Mouse (Mus musculus) G1E (cell line): ENCODE results near the gene Fam185a. TPM values are rescaled to one million over a fixed set of nuclear protein-coding genes. Genes with fewer than 3 reads are reported as not detected.
A peak's percentile ranks its signal among the peaks of the same experiment; 100 is the strongest.

Experiments
- ATAC-seq: 2 replicates; pipeline ENCODE4 v1.8.0; 2016; ENCODE audit warnings: mild to moderate bottlenecking; ENCODE audit not compliant: insufficient number of reproducible peaks, poor library complexity, low FRiP score, severe bottlenecking; ENCODE audit errors: extremely low read depth
- DNase-seq: peaks from one replicate; pipeline ENCODE4 v3.0.0; 2012; ENCODE audit warnings: low spot score
- H3K27me3 ChIP-seq: 2 replicates; pipeline ENCODE4 v1.6.1; 2012; ENCODE audit warnings: mild to moderate bottlenecking, low read length, inconsistent platforms; ENCODE audit not compliant: insufficient read depth
- H3K36me3 ChIP-seq: replicated peaks from 2 replicates; pipeline ENCODE3; 2012; ENCODE audit warnings: mild to moderate bottlenecking, inconsistent platforms
- H3K4me1 ChIP-seq: 2 replicates; pipeline ENCODE4 v1.6.1; 2012; ENCODE audit warnings: low read depth, low read length, inconsistent platforms, mixed read lengths; ENCODE audit not compliant: insufficient read depth
- H3K4me3 ChIP-seq: 2 replicates; pipeline ENCODE4 v1.5.1; 2012; ENCODE audit warnings: low read depth, mild to moderate bottlenecking, inconsistent platforms, low read length, moderate library complexity, mixed read lengths
- H3K9me3 ChIP-seq: replicated peaks from 2 replicates; pipeline ENCODE4 v1.6.1; 2012; ENCODE audit warnings: inconsistent platforms
- CTCF ChIP-seq: IDR thresholded peaks from 2 replicates; pipeline ENCODE4 v1.5.1; 2012; ENCODE audit warnings: low read depth, low read length, inconsistent platforms, mixed read lengths
- GATA1 ChIP-seq: IDR thresholded peaks from 2 replicates; pipeline ENCODE4 v1.6.1; 2012; ENCODE audit warnings: borderline replicate concordance, low read length, inconsistent platforms, mixed read lengths
- GATA2 ChIP-seq: IDR thresholded peaks from 2 replicates; pipeline ENCODE4 v1.6.1; 2012; ENCODE audit warnings: low read depth, low read length, inconsistent platforms, borderline replicate concordance
- POLR2AphosphoS5 ChIP-seq: IDR thresholded peaks from 2 replicates; pipeline ENCODE4 v1.6.1; 2012; ENCODE audit warnings: low read depth, low read length, inconsistent platforms; ENCODE audit not compliant: insufficient replicate concordance
- TAL1 ChIP-seq: conservative IDR thresholded peaks from 2 replicates; pipeline ENCODE4 v1.6.1; 2012; ENCODE audit warnings: low read depth, low read length, inconsistent platforms, mixed read lengths
- polyA plus RNA-seq: library from polyadenylated mRNA; stranded (reverse); fragments of >175 nt; gene quantifications from 2 replicates; pipeline ENCODE4 v1.2.3, GENCODE M21; 2012
- total RNA-seq, 2 experiments: library from RNA; stranded (forward) in 1 of 2; stranded (reverse) in 1 of 2; fragments of 200-1000 nt in 1 of 2; fragments of >200 nt in 1 of 2; fragmentation: Nextera tagmentation in 1 of 2; gene quantifications; 2 replicates each; pipeline ENCODE4 v1.2.3; 2014 to 2017

Gene Fam185a
- total and polyA plus RNA-seq, 3 experiments: 2.3 to 11.1 (median 9.5) TPM

GRCm38 (mm10) chr5:21384252-21384960, 40.4 kb upstream of the Fam185a start:
- no peaks in the 10 kb centered on the region for H3K9me3 ChIP-seq
- DNase-seq (no peak), ATAC-seq (no peak)
- H3K4me3 ChIP-seq: no peak overlapping the region
- H3K27me3 ChIP-seq: peaks cover 12% of the 10 kb centered on the region
- TF ChIP-seq GATA2: no peak
- no peak for TF ChIP-seq GATA1
- TF ChIP-seq CTCF: no peak
- TF ChIP-seq TAL1: no peak
- no peak for TF ChIP-seq POLR2AphosphoS5
- no peaks in the 10 kb centered on the region for H3K36me3 ChIP-seq
- peaks cover 26% of the 10 kb centered on the region for H3K4me1 ChIP-seq

DNA sequence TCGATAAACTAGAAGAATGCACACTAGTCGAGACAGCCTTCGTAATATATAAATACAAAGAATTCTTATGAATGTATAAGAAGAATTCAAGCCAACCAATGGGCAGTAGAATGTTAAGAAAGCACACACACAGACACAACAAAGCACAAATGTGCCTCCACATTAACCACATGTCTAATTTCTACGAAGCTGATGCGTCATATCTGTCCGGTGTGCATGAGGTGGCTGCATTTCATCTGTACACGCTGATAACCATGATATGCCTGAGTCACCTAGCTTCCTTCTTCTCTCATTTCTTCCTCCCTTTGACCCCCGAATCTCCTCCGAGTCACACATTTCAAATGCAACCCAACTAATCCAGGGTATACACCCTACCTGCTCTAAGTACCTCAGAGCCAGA, 39.8 kb upstream of the Fam185a start:
- no peaks in the 10 kb centered on the region for H3K9me3 ChIP-seq
- ATAC-seq (peak; percentile 37; the same call in 1 of the 2 replicates), DNase-seq (no peak)
- TF ChIP-seq TAL1 (no peak), POLR2AphosphoS5 (no peak), GATA2 (no peak), CTCF (no peak), GATA1 (no peak)
- H3K36me3 ChIP-seq: no peaks in the 10 kb centered on the region
- H3K4me3 ChIP-seq: no peak overlapping the region
- peaks cover 12% of the 10 kb centered on the region for H3K27me3 ChIP-seq
- H3K4me1 ChIP-seq: peaks cover 26% of the 10 kb centered on the region

- Histone ChIP-seq H3K27me3 (peaks cover 12% of the 10 kb centered on the region), H3K4me1 (peaks cover 26% of the 10 kb centered on the region), H3K9me3 (no peaks in the 10 kb centered on the region), H3K4me3 (no peak overlapping the region), H3K36me3 (no peaks in the 10 kb centered on the region)
- DNase-seq (no peak), ATAC-seq (peak; percentile 51; the same call in 1 of the 2 replicates)
- TF ChIP-seq TAL1 (no peak), GATA2 (no peak), POLR2AphosphoS5 (no peak), CTCF (no peak), GATA1 (no peak)
Observed at GRCm38 (mm10) chr5:21386432-21386831, 38.3 kb upstream of the Fam185a start.

- DNase-seq (no peak), ATAC-seq (no peak)
- Histone ChIP-seq H3K4me3 (no peak overlapping the region), H3K27me3 (peaks cover 14% of the 10 kb centered on the region), H3K4me1 (peaks cover 26% of the 10 kb centered on the region), H3K36me3 (no peaks in the 10 kb centered on the region), H3K9me3 (no peaks in the 10 kb centered on the region)
- no peak for TF ChIP-seq CTCF
- no peak for TF ChIP-seq GATA2
- no peak for TF ChIP-seq GATA1
- no peak for TF ChIP-seq POLR2AphosphoS5
- TF ChIP-seq TAL1: no peak
Observed at GRCm38 (mm10) chr5:21387340-21387739, 37.4 kb upstream of the Fam185a start.

DNA sequence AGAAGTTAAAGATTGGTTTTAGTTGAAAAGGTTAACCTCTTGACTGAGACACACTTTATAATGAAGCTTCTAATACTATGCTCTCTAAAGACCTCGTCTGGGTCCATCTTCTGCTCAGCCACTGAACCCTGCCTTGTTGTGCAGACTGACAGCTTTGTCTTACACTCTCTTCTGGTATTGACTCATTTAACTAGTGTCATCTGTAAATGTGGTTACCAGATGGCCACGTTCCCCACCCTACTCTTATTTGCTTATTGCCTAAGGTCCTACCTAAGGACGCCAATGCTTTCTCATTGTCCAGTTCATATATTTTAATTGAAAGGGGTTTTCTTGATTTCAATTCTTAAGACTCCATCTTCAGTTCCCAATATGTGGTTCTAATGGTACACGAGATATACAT, 35.9 kb upstream of the Fam185a start:
- TF ChIP-seq TAL1 (no peak), GATA1 (no peak), GATA2 (no peak), CTCF (no peak), POLR2AphosphoS5 (no peak)

DNA sequence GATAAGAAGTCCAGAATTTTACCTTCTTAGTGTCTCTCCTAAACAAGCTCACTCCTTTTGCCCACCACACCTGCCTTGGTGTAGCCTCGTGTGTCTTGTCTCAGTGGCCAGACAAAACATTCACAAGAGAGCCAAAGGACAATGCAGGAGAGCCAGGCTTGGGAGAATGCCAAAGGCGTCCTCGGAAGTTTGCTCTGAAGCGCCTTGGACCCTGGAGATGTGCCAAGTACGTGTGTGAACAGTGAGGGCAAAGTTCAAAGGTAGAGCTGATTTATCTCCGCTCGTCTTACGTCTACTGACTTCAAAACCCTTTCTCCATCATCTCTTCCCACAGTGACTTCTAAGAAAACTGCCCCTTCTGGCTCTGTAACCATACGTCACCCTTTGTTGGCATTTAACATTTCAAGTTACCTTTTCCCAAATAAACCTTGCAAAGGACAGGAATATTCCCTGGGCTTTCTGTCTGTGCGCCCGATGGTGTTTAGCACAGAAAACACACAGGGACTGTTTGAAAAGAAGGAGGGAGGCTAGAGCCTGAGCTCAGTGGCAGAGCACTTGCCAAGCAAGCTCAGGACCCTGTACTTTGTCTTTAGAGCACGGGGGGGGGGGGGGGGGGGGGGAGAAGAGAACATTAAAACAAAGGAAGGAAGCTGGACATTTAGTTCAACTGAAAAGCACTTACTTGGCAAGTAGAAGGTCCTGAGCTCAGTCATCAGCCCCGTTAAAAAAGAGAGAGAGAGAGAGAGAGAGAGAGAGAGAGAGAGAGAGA, 33.0 kb upstream of the Fam185a start:
- Histone ChIP-seq H3K36me3 (no peaks in the 10 kb centered on the region), H3K27me3 (peaks cover 3% of the 10 kb centered on the region; the same call in 1 of the 2 replicates), H3K4me3 (no peak overlapping the region), H3K4me1 (peaks cover 3% of the 10 kb centered on the region), H3K9me3 (no peaks in the 10 kb centered on the region)
- ATAC-seq (no peak), DNase-seq (no peak)
- no peak for TF ChIP-seq GATA1
- TF ChIP-seq TAL1: no peak
- no peak for TF ChIP-seq POLR2AphosphoS5
- TF ChIP-seq GATA2: no peak
- TF ChIP-seq CTCF: no peak

More for the DNA sequence above, 35.9 kb upstream of the Fam185a start:
- no peak for ATAC-seq
- no peaks in the 10 kb centered on the region for H3K9me3 ChIP-seq
- no peak for DNase-seq
- no peaks in the 10 kb centered on the region for H3K36me3 ChIP-seq
- peaks cover 20% of the 10 kb centered on the region for H3K4me1 ChIP-seq
- H3K4me3 ChIP-seq: no peak overlapping the region
- H3K27me3 ChIP-seq: peaks cover 4% of the 10 kb centered on the region; the same call in 1 of the 2 replicates
